Mouse (Mus musculus) bone marrow, adult 2 months (tissue): Measurements from ENCODE around the gene Kcnk13.

Experiments
- CTCF ChIP-seq: fragments of 200-500 bp; IDR thresholded peaks from 2 replicates; pipeline ENCODE4 v1.5.1; 2011; ENCODE audit warnings: low read length, control low read depth; ENCODE audit not compliant: control insufficient read depth, insufficient read depth
- POLR2A ChIP-seq: fragments of 200-500 bp; IDR thresholded peaks from 2 replicates; pipeline ENCODE4 v1.6.1; 2011; ENCODE audit warnings: low read depth, mild to moderate bottlenecking, control low read depth, low read length, borderline replicate concordance; ENCODE audit not compliant: control insufficient read depth

- TF ChIP-seq CTCF (no peak), POLR2A (no peak)
Measured at GRCm38 (mm10) chr12:99959291-99959690, 5.0 kb upstream of the Kcnk13 start.
